Mouse (Mus musculus): ENCODE data around the gene Ankrd6. TPM values are rescaled to one million over a fixed set of nuclear protein-coding genes. Genes with fewer than 3 reads are reported as not detected.

Ankrd6 gene
- total and polyA plus RNA-seq, 3 experiments = 1.1 to 4.9 (median 4.1) TPM

DNA sequence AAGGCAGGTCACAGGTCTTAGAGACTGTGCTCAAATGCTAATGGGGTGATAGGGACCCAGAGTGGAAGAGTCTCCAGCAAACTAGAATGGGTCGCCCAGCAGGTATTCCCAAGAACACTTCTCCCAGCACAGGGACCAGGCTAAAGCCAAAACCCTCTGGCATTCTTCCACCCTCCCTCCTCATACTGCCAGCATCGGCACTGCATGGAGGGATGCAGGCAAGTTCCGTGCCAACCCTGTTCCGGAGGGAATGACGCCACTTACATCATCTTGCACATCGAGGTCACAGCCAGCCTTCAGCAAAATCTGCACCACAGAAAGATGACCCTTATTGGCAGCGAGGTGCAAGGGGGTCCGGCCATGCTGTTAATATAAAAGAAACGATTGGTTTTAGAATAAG, 114.6 kb downstream of the Ankrd6 start:
- TF ChIP-seq EP300 (IDR thresholded peaks at IDR 0.05; ENCODE audit: insufficient read depth, low read depth, low read length) = no peak
- no peak for TF ChIP-seq CTCF (IDR thresholded peaks at IDR 0.05)
- TF ChIP-seq POLR2A (IDR thresholded peaks at IDR 0.05; ENCODE audit: insufficient read depth, low read depth, low read length) = no peak
- DNase-seq = no peak
- H3K9ac ChIP-seq (ENCODE audit: low read depth, low read length) = no peak overlapping the region
- H3K27me3 ChIP-seq (ENCODE audit: control insufficient read depth, insufficient read depth, low read length) = no peaks in the 10 kb centered on the region
- H3K79me2 ChIP-seq (replicated peaks; ENCODE audit: control insufficient read depth, insufficient read depth, low read length) = no peaks in the 10 kb centered on the region
- intact Hi-C loops (cut with DNase I) = no loop called here
- H3K27ac ChIP-seq = no peak overlapping the region
- no peaks in the 10 kb centered on the region for H3K4me1 ChIP-seq (ENCODE audit: control insufficient read depth, insufficient read depth, low read length)
- no peak overlapping the region for H3K4me3 ChIP-seq
- 88% methylated on average over 9 of the region's 9 CpGs for WGBS
- H3K36me3 ChIP-seq (ENCODE audit: control insufficient read depth, insufficient read depth, low read length) = no peaks in the 10 kb centered on the region

DNA sequence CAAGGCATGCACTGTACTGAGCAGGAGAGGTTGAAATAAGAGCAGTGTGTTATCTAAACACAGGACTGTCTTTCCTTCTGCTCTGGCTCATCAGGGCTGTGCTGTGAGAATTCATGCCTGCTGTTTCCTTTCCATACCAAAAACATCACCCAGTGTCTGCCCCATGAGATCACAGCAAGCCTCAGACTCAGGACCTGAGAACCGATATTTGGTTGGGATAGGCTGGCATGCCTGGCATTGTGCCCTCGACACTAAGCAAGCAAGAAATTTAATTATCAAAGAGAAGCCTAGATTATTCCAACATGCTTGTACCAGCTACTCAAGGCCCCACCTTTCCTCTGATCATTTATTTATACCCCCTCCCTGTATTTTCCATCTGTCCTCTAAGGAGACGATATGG, 116.1 kb downstream of the Ankrd6 start:
- Histone ChIP-seq H3K79me2 (replicated peaks; ENCODE audit: control insufficient read depth, insufficient read depth, low read length) (no peaks in the 10 kb centered on the region), H3K36me3 (ENCODE audit: control insufficient read depth, insufficient read depth, low read length) (no peaks in the 10 kb centered on the region), H3K9ac (ENCODE audit: low read depth, low read length) (no peak overlapping the region), H3K27ac (no peak overlapping the region), H3K4me1 (ENCODE audit: control insufficient read depth, insufficient read depth, low read length) (no peaks in the 10 kb centered on the region), H3K27me3 (ENCODE audit: control insufficient read depth, insufficient read depth, low read length) (no peaks in the 10 kb centered on the region), H3K4me3 (no peak overlapping the region)
- intact Hi-C loops (cut with DNase I) = no loop called here
- 56% methylated on average over 3 of the region's 3 CpGs for WGBS
- DNase-seq = no peak
- TF ChIP-seq EP300 (IDR thresholded peaks at IDR 0.05; ENCODE audit: insufficient read depth, low read depth, low read length) (no peak), CTCF (IDR thresholded peaks at IDR 0.05) (no peak), POLR2A (IDR thresholded peaks at IDR 0.05; ENCODE audit: insufficient read depth, low read depth, low read length) (no peak)

DNA sequence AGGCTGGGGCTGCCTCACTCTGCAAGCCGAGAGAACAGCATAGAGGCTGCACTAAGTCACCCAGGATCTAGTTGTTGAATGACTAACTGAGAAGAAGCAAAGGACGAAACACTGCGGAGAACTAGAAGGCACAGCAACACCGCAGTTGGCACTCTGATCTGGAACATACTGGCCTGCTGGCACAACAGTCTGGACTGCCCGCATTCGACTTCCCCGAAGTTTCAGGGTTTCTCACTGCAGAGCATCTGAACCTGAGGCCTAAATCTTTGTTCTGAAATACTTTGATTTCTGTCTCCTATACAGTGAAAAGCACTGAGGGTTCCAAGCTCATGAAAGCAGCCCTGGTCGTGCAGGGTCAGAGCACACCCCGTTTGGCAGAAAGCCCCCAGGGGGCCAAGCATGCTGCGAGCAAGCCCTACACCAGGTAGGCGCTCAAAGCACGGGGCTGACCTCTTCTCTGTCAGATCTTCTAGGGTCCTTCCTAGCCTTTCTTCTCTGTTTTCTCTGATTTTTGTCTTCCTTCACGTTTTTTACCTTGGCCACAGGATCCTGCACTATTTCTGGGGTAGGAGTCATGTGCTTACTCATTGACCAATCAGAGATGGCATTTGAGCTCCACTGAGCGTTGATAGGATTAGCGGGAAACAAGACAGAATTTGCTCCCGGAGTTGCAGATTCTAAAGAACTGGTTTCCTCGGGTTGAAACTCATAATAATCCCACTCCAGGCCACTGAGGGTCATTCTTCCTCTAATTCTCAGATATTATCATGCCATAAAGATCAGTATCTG, 117.0 kb downstream of the Ankrd6 start:
- no peaks in the 10 kb centered on the region for H3K4me1 ChIP-seq (ENCODE audit: control insufficient read depth, insufficient read depth, low read length)
- intact Hi-C loops (cut with DNase I) = no loop called here
- no peaks in the 10 kb centered on the region for H3K27me3 ChIP-seq (ENCODE audit: control insufficient read depth, insufficient read depth, low read length)
- no peak for DNase-seq
- H3K27ac ChIP-seq = no peak overlapping the region
- H3K36me3 ChIP-seq (ENCODE audit: control insufficient read depth, insufficient read depth, low read length) = no peaks in the 10 kb centered on the region
- 42% methylated on average over 17 of the region's 17 CpGs for WGBS
- H3K9ac ChIP-seq (ENCODE audit: low read depth, low read length) = peak overlapping the region; percentile 52
- H3K4me3 ChIP-seq = peak overlapping the region; percentile 7; the same call in 1 of the 2 replicates
- TF ChIP-seq EP300 (IDR thresholded peaks at IDR 0.05; ENCODE audit: insufficient read depth, low read depth, low read length) (no peak), CTCF (IDR thresholded peaks at IDR 0.05) (no peak), POLR2A (IDR thresholded peaks at IDR 0.05; ENCODE audit: insufficient read depth, low read depth, low read length) (no peak)
- no peaks in the 10 kb centered on the region for H3K79me2 ChIP-seq (replicated peaks; ENCODE audit: control insufficient read depth, insufficient read depth, low read length)

DNA sequence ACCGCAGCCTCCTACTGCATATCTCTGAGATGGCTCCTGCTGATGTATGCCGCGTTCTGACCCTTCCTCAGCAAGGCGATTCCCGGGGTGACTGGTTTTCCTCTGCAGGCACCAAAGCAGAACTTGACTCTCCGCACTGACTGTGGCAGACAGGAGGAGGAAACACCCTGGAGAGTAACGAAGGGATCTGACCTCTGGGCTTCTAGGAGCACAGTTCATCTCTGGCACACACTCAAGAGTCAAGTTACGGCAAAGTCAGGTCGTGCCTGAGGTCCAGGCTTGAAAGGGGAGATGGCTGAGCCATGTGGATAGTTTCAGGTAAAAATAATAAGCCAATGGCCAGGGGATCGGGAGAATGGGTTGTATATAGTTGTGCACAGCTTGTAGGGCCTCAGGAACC, 121.3 kb downstream of the Ankrd6 start:
- Histone ChIP-seq H3K36me3 (ENCODE audit: control insufficient read depth, insufficient read depth, low read length) (no peaks in the 10 kb centered on the region), H3K4me1 (ENCODE audit: control insufficient read depth, insufficient read depth, low read length) (no peaks in the 10 kb centered on the region), H3K27me3 (ENCODE audit: control insufficient read depth, insufficient read depth, low read length) (no peaks in the 10 kb centered on the region), H3K9ac (ENCODE audit: low read depth, low read length) (no peak overlapping the region), H3K79me2 (replicated peaks; ENCODE audit: control insufficient read depth, insufficient read depth, low read length) (no peaks in the 10 kb centered on the region), H3K27ac (no peak overlapping the region), H3K4me3 (no peak overlapping the region)
- 58% methylated on average over 10 of the region's 10 CpGs for WGBS
- TF ChIP-seq EP300 (IDR thresholded peaks at IDR 0.05; ENCODE audit: insufficient read depth, low read depth, low read length) (no peak), CTCF (IDR thresholded peaks at IDR 0.05) (no peak), POLR2A (IDR thresholded peaks at IDR 0.05; ENCODE audit: insufficient read depth, low read depth, low read length) (no peak)
- DNase-seq = no peak
- intact Hi-C loops (cut with DNase I) = no loop called here

DNA sequence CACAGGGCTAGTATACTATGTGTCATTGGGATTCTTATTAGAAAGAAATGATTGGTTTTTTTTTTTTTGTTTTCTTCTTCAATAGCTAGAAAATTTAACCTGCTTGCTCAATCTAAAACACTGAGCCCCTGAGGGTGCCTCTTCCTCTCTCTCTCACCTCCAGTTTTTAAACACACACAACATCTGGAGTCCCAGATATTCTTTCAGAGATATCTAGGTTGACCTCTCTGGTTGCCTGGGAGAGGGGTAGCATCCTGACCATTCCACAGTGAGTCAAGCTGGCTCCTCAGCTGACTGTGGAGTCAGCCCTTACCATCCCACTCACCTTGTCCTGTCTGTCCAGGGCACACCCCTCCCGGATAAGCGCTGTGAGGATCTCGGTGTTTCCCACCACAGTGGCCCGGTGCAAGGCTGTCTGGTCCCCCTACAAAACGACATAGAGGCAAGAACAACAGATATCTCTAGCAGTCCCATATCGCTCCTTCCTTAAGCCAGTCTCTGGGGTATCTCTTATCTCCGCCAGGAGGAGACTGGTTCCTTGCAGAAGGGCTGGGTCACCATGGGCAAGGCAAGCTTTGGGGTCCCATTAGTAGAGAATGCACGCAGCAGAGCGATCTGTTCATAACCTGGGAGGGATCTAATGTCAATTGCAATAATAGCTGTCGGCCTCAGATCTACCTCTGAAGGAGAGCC, 122.1 kb downstream of the Ankrd6 start:
- Histone ChIP-seq H3K27me3 (ENCODE audit: control insufficient read depth, insufficient read depth, low read length) (no peaks in the 10 kb centered on the region), H3K4me1 (ENCODE audit: control insufficient read depth, insufficient read depth, low read length) (no peaks in the 10 kb centered on the region), H3K4me3 (no peak overlapping the region), H3K9ac (ENCODE audit: low read depth, low read length) (no peak overlapping the region), H3K27ac (no peak overlapping the region), H3K36me3 (ENCODE audit: control insufficient read depth, insufficient read depth, low read length) (no peaks in the 10 kb centered on the region), H3K79me2 (replicated peaks; ENCODE audit: control insufficient read depth, insufficient read depth, low read length) (no peaks in the 10 kb centered on the region)
- TF ChIP-seq EP300 (IDR thresholded peaks at IDR 0.05; ENCODE audit: insufficient read depth, low read depth, low read length) = no peak
- TF ChIP-seq CTCF (IDR thresholded peaks at IDR 0.05) = no peak
- no peak for TF ChIP-seq POLR2A (IDR thresholded peaks at IDR 0.05; ENCODE audit: insufficient read depth, low read depth, low read length)
- DNase-seq = no peak
- 77% methylated on average over 10 of the region's 10 CpGs for WGBS
- intact Hi-C loops (cut with DNase I) = no loop called here

DNA sequence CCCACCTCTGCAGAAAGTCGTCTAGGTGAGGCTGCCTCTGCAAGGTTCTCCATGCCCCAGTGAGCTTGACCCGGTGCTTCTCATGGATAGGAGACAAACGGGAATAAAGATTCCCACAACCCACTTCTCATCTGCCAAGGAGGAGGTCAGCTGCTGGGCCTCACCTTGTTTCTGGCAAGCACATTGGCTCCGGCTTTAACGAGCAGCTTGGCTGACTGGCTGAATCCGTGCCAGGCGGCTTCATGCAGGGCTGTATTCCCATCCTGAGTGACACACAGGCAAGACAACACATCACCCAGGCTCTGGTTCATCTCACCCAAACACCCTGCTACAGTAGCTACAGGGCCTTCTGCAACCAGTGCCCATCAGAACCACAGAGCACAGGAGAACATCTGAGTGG, 123.7 kb downstream of the Ankrd6 start:
- no peak overlapping the region for H3K27ac ChIP-seq
- H3K36me3 ChIP-seq (ENCODE audit: control insufficient read depth, insufficient read depth, low read length) = no peaks in the 10 kb centered on the region
- DNase-seq = peak in 1 of 2 experiments; percentile 48
- no peaks in the 10 kb centered on the region for H3K79me2 ChIP-seq (replicated peaks; ENCODE audit: control insufficient read depth, insufficient read depth, low read length)
- intact Hi-C loops (cut with DNase I) = no loop called here
- H3K9ac ChIP-seq (ENCODE audit: low read depth, low read length) = no peak overlapping the region
- TF ChIP-seq EP300 (IDR thresholded peaks at IDR 0.05; ENCODE audit: insufficient read depth, low read depth, low read length) (no peak), POLR2A (IDR thresholded peaks at IDR 0.05; ENCODE audit: insufficient read depth, low read depth, low read length) (no peak), CTCF (IDR thresholded peaks at IDR 0.05) (no peak)
- no peaks in the 10 kb centered on the region for H3K4me1 ChIP-seq (ENCODE audit: control insufficient read depth, insufficient read depth, low read length)
- no peaks in the 10 kb centered on the region for H3K27me3 ChIP-seq (ENCODE audit: control insufficient read depth, insufficient read depth, low read length)
- no peak overlapping the region for H3K4me3 ChIP-seq
- 55% methylated on average over 7 of the region's 7 CpGs for WGBS
